Mouse (Mus musculus): ENCODE data around the gene Pigp.
A peak's percentile ranks its signal among the peaks of the same experiment; 100 is the strongest.

Gene Pigp

GRCm38 (mm10) chr16:94371301-94371931, at the start of gene Pigp:
TSS of gene Pigp (minus strand) at chr16:94371842.
- peak; percentile 60 for DNase-seq (ENCODE audit: low read depth, low spot score)

DNA sequence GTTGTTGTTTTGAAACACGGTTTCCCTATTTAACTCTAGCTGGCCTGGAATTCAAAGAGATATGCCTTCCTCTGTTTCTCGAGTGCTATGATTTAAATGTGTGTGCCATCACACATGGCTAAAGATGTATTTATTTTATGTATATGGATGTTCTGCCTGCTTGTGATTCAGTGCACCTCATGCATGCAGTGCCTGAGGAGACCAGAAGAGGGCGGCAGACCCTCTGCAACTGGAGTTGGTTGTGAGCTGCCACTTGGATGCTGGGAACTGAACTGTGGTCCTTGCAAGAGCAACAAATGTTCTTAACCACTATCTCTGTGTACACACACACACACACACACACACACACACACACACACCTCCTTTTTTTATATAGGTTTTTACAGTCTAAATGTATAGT, 48.9 kb upstream of the Pigp start:
- no peak for DNase-seq (ENCODE audit: low read depth, low spot score)

DNA sequence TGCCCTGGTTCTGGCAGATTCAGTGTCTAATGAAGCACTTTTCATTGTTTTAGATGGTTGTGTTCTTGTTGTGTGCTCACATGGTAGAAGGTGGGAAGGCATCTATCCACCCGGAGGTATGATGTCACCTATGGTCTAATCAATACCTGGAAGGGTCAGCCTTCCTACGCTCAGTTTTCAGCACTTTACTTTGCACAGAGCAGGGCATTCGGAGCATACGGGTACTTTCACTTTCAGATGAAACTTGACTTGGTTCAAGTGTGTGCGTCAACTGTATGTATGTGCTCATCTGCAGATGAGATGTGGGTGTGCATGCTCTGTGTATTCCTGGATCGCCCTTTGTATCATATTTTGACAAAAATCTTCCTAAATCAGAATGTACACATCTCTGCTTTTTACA, 42.5 kb upstream of the Pigp start:
- no peak for DNase-seq (ENCODE audit: low read depth, low spot score)

- no peak for DNase-seq (ENCODE audit: low read depth, low spot score)
Measured at GRCm38 (mm10) chr16:94412760-94413159, 41.1 kb upstream of the Pigp start.

- no peak for DNase-seq (ENCODE audit: low read depth, low spot score)
Measured at GRCm38 (mm10) chr16:94412198-94412597, 40.6 kb upstream of the Pigp start.

DNA sequence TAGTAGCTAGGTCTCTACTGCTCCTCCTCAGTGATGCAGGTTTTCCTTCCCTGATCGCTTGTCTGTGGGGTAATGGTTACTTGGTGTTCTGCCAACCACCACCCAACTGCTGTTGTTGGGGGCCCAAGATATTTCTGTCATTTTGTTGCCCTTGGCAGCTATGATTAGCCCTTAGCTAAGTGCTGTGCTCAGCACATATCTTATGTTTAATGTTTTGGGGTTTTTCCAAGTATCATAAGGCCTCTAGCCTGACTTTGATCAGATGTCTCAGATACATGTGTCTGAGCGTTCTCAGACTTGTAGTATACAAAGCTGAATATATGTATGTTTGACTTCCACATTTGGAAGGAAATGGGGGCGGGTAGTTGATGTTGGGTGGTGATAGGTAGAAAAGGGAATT, 39.6 kb upstream of the Pigp start:
- no peak for DNase-seq (ENCODE audit: low read depth, low spot score)

GRCm38 (mm10) chr16:94402185-94402584, 30.5 kb upstream of the Pigp start:
- DNase-seq (ENCODE audit: low read depth, low spot score) = no peak

DNA sequence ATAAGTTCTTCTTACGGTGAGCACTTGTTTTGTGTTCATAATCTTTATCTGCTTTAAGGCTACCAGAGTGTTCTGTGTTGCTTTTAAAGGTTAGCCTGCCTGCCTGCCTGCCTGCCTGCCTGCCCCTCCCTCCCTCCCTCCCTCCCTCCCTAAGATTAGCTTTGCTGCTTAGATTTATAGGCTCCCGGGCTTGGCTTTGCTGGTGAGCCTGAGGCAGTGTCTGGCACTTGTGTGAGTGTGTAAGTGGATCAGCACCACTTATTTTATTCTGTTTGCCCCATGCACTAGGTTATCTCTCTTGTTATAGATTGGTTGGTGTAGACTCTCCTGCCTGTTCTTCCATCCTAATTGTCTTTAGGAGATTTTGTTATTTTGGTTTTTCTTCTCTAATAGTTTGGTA, 30.0 kb upstream of the Pigp start:
- no peak for DNase-seq (ENCODE audit: low read depth, low spot score)

GRCm38 (mm10) chr16:94399141-94399540, 27.5 kb upstream of the Pigp start:
- DNase-seq (ENCODE audit: low read depth, low spot score) = no peak

DNA sequence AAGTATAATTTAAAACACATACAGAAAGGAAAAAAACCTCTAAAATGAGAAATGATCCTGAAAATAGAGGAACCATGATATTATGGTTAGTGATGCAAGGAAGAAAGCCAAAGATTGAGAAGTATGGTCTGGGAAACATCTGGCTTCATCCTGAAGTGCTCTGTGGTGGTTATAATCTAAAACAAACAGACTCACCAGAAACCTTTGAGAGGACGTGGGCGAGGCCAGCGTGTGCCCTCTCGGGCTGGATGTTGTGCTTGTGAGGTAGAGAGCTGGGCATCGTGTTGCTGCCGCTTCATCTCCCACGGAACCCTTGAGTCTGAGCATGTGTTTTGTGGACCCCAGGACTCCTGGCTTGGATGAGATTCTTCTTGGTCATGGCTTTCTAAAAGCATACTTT, 25.0 kb upstream of the Pigp start:
- DNase-seq (ENCODE audit: low read depth, low spot score) = no peak

GRCm38 (mm10) chr16:94395051-94395450, 23.4 kb upstream of the Pigp start:
- no peak for DNase-seq (ENCODE audit: low read depth, low spot score)

DNA sequence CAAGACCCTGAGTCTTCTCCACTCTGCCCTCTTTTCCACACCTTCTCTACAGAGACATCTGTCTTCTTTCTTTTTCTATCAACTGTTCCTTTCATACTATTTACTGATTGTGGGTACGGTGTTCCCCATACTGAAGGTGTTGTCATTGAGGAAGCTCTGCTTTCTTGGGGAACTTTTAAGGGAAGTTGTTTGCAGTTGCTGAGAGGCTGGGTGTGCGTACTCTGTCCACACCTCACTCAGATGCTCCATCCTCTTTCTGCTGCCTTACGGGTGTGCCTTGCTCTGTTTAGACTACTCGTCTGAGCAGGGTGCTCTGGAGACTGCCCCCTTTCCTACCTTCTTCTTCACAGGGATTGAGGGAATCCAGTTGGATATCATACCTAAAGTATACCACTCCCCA, 20.7 kb upstream of the Pigp start:
- no peak for DNase-seq (ENCODE audit: low read depth, low spot score)

DNA sequence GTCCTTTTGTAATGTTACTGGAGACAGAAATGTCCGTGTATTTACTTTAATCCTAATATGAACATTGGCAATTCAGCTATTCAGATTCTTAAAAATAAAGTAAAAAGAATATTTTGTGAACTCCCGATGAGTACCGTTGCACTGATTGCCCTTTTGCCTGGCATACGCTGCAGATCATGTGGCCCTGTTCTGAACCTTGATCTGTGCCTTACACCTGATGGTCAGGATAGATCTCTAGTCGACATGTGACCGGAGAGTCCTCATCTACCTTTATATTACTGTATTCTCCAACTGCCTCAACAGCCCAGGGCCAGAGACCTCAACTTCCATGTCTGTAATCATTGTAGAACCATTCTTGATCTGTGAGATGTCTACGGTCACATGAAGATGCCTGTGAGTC, 16.0 kb upstream of the Pigp start:
- DNase-seq (ENCODE audit: low read depth, low spot score) = no peak

- DNase-seq (ENCODE audit: low read depth, low spot score) = no peak
Measured at GRCm38 (mm10) chr16:94383277-94383676, 11.6 kb upstream of the Pigp start.

DNA sequence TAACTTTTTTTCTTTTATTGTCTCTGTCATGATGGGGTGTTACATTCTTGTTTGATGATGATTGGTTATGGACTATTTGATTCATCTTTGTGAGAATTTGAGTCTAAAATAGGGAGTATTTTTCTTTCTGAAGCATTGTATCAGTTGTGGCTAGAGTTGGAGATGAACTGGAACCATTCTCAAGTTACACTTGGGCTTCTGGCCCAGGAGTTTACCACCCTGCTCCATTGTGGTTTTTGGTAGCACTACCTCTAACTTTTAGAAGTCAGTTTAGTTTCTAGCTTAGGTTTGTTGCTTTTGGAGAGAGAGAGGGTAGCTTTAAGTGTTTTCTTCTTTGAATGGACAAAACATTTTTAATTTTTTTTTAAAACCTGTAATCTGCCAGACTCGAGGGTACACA, 7.7 kb upstream of the Pigp start:
- DNase-seq (ENCODE audit: low read depth, low spot score) = no peak

- no peak for DNase-seq (ENCODE audit: low read depth, low spot score)
Measured at GRCm38 (mm10) chr16:94370915-94371300, 734 bp downstream of the Pigp start.

DNA sequence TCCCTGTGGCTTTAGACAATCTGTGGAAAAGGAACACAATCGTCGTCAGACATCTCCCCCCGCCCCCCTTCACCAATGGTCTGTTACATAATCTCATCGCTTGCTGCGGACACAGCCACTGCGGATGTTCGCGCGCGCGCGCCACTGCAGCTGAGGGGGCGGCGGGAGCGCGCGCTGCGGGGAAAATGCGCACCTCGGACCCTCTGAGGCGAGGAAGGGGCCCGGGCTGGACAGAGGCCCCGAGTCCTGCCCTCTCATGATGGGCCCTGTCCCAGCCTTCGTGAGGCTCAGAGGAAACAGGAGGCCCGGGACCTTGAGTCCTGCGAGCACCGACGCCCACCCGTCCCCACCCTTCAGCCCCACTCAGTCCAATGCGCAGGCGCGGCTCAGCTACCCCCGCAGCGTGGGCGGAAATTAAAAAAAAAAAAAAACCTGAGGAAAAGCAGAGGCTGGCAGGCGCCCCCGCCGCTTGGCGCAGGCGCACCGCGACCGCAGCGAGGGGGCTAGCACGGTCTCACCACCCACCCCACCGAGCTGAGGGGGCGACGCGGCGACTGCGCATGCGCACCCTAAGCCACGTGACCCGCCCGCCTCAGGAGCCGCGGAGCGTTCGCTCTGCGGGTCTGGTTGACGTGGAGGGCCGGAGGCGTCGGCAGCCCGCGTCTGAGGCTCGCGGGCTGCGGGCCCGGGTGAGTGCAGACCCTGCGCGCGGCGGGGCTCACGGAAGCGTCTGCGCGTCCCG, 1.3 kb downstream of the Pigp start, which contains the start of gene Ttc3:
Gene Ttc3, plus strand, starts transcription at position 446 of the 742 bp plus-strand sequence.
- DNase-seq (ENCODE audit: low read depth, low spot score) = peak; percentile 88

GRCm38 (mm10) chr16:94369596-94370172, 2.0 kb downstream of the Pigp start:
- DNase-seq (ENCODE audit: low read depth, low spot score) = no peak

DNA sequence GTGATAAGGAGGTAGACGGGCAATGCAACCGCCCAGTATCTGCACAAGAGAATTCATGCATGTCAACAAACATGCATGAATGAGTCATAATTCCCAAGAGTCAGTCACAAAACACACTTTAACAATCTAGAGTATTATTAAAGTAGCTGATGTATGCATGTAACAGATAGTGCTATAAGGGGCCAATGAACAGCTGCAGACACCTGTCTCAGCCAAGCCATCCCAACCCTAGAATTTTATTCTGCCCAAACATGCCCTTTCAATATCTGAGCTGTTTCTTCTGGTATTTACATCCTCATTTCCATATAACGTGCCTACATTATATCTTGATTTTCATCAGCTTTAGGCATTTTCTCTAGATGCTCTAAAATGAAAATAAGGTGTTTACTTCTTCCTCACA, 6.2 kb downstream of the Pigp start:
- DNase-seq (ENCODE audit: low read depth, low spot score) = no peak

DNA sequence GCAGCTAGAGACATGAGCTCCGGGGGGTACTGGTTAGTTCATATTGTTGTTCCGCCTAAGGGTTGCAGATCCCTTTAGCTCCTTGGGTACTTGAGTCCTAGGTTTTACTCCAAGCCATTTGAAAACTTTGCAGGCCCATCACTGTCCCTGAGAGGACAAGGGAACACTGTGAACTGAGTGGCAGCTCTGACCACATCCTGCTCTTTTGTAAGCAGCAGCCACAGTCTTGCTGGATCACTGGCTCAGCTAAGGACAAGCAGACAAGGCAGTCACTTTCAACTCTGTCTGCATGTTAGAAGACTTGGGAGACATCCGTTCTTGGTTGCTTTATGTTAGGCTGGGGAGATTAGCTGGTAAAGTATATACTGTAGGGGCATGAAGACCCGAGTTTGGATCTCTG, 7.8 kb downstream of the Pigp start:
- DNase-seq (ENCODE audit: low read depth, low spot score) = no peak

DNA sequence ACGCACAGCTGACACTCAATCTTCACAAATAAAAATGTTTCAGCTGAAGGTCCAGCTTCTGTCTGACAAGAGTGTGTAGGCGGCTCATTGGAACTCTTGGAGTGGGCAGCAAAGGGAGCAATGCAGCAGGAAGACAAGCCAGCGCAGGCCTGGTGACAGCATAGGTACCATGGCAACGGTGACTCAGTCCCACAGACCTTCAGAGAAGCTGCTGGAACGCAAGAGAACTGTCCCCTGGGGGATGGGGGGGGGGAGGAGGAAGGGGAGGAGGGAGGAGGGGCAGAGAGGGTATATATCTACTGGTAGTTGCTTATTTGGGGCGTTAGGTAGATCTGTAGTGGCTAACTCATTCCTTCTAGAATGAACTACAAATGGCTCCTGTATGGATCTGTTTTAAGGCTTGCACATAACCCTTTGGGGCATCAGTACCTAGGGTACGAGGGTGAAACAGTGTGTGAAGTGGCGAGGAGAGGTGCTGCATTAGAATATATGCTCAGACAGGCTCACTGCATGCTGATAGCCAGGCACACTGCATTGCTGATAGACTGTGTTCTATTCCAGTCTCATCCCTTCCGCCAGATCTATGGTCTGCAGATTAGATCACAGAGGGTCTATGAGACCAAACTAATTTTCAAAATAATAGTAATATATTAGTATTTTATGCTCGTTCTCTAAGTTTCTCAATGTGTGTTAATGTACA, 9.3 kb downstream of the Pigp start:
- DNase-seq (ENCODE audit: low read depth, low spot score) = peak; percentile 88

- DNase-seq (ENCODE audit: low read depth, low spot score) = no peak
Measured at GRCm38 (mm10) chr16:94360578-94361350, 10.9 kb downstream of the Pigp start.
